Mouse (Mus musculus) midbrain, embryonic 12.5 days (tissue): ENCODE data around the gene Cutal. TPM values are rescaled to one million over a fixed set of nuclear protein-coding genes. Genes with fewer than 3 reads are reported as not detected.

ENCODE experiments used
- ATAC-seq: fragments of 200-750 bp; cut with Nextera tagmentation; 2 replicates; pipeline ENCODE4 v1.8.0; 2017; ENCODE audit warnings: low read depth, moderate TSS enrichment, moderate library complexity; ENCODE audit not compliant: low FRiP score
- H3K27ac ChIP-seq: fragments of 300-500 bp; sonication (generic); replicated peaks from 2 replicates; pipeline ENCODE4 v1.5.1; 2016; ENCODE audit warnings: mild to moderate bottlenecking
- H3K27me3 ChIP-seq: fragments of 300-500 bp; sonication (generic); 2 replicates; pipeline ENCODE4 v1.6.1; 2016; ENCODE audit warnings: mild to moderate bottlenecking
- H3K36me3 ChIP-seq: fragments of 300-500 bp; sonication (generic); 2 replicates; pipeline ENCODE4 v1.6.1; 2016
- H3K4me1 ChIP-seq: fragments of 300-500 bp; sonication (generic); 2 replicates; pipeline ENCODE4 v1.6.1; 2016
- H3K4me2 ChIP-seq: fragments of 300-500 bp; sonication (generic); replicated peaks from 2 replicates; pipeline ENCODE4 v1.6.1; 2016; ENCODE audit warnings: mild to moderate bottlenecking, moderate library complexity
- H3K4me3 ChIP-seq: fragments of 300-500 bp; sonication (generic); 2 replicates; pipeline ENCODE4 v1.5.1; 2016; ENCODE audit warnings: mild to moderate bottlenecking
- H3K9ac ChIP-seq: fragments of 300-500 bp; sonication (generic); replicated peaks from 2 replicates; pipeline ENCODE4 v1.6.1; 2016; ENCODE audit warnings: mild to moderate bottlenecking, moderate library complexity
- H3K9me3 ChIP-seq: fragments of 300-500 bp; sonication (generic); 2 replicates; pipeline ENCODE4 v1.6.1; 2016; ENCODE audit warnings: mild to moderate bottlenecking
- WGBS: fragments of 180-500 bp; shearing (Covaris S2); methylation state at CpG from one replicate; pipeline ENCODE4 v1.1.7; 2016; 5-methylcytosine and 5-hydroxymethylcytosine counted together
- polyA plus RNA-seq: library from polyadenylated mRNA; unstranded; fragments of >200 nt; fragmentation: Nextera tagmentation; extraction: Ambion mirVana; gene quantifications from 2 replicates; pipeline ENCODE4 v1.2.1, GENCODE M21; 2016

The Cutal gene
- polyA plus RNA-seq, 1 experiment from 2014 or later = 0.28 TPM

DNA sequence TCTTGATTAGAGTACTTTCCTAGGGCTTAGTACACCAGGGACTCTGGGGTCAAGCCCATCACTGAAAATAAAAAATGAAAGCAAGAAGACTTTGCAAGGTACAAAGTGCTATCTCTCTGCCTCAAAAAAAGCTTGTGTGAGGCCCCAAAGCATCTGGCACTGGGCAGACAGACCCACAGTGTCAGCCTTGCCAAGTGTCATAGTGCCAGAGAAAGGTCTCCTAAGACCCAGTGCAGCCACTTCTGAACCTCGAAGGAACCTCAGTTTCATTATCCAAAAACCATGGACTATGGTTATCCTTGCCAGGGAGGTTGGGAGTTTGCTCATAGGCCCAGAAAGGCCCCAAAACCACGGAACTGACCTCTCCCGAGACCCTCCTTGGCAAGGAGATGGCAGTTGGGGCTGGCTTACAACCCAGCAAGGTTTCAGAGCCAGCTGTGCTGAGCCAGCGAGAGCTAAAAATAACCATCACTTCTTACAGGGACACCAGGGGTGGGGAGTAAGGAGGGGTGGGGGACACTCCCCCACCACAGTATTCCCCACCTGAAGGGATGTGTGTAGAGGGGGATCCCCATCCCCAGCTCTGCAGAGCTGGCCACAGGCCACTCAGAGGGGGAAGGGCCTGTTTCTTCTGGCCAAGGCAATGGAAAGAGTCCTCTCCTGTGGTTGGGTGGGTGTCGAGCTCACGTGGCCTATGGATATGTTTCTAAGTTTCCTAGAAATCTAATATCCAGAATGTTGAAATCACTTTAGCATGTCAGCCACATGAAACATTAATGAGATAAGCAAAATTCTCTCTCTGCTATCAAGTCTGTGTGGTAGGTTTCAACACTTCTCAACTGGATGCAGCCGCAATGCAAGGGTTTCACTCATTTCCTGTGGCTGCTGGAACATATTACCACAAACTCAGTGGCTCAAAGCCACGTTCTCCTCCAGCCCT is 64.3 kb downstream of the Cutal start:
- Histone ChIP-seq H3K27me3 (peaks cover 5% of the 10 kb centered on the region; the same call in 1 of the 2 replicates), H3K4me3 (no peak overlapping the region), H3K36me3 (no peaks in the 10 kb centered on the region), H3K4me1 (no peaks in the 10 kb centered on the region), H3K9ac (no peak overlapping the region), H3K27ac (no peak overlapping the region), H3K4me2 (no peak overlapping the region), H3K9me3 (no peaks in the 10 kb centered on the region)
- WGBS = 77% methylated on average over 8 of the region's 8 CpGs
- ATAC-seq = no peak

DNA sequence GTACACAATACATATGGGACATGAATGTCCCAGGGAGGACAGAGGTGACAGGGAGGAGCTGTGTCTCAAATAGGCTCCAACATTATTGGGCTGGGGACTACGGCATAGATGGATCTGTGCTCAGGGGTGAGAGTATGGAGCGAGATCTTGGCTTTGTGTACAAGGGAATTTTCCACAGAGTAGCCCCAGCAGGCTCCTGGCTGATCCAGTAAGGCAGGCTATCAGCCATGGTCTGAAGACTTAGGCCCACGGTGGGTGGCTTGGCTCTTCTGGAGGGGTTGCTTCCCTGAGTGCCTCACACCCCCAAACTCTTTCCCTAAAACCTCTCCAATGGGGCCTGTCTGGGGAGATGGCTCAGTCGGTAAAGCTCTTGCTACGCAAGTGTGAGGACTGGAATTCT is 66.0 kb downstream of the Cutal start:
- no peaks in the 10 kb centered on the region for H3K36me3 ChIP-seq
- 67% methylated on average over 5 of the region's 5 CpGs for WGBS

DNA sequence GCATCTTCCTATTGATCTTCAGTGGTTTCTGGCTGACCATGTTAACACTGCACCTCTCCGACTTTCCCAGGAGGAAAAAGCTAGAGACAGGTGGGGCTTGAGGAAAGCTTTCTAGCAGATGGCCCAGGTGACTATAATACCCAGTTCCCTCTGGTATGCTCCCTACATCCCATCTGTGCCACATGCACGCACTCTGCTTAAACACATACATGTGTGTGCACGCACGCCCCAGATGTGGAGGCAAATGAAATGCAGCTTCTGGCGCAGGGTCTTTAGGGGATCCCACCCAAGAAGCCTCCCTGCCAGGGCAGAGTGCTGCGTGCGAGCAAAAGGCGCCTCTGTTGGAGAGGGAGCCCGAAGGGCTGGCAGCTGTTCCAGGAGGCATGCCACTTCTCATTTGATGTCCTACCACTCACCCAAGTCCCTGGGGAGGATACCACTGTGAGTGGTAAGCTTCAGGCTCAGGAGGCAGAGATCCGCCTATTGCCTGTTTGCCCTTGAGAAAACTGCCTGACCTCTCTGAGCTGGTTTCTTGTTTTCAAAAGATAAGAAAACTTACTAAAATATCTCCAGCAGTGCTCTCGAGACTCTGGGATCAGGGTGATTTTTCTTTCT is 67.0 kb downstream of the Cutal start:
- Histone ChIP-seq H3K27me3 (peaks cover 5% of the 10 kb centered on the region; the same call in 1 of the 2 replicates), H3K9me3 (no peaks in the 10 kb centered on the region), H3K36me3 (no peaks in the 10 kb centered on the region), H3K4me3 (no peak overlapping the region), H3K9ac (no peak overlapping the region), H3K4me1 (no peaks in the 10 kb centered on the region), H3K27ac (no peak overlapping the region), H3K4me2 (no peak overlapping the region)
- no peak for ATAC-seq
- 76% methylated on average over 11 of the region's 11 CpGs for whole genome bisulfite sequencing

More for the DNA sequence above, 66.0 kb downstream of the Cutal start:
- ATAC-seq = no peak
- Histone ChIP-seq H3K4me2 (no peak overlapping the region), H3K4me1 (no peaks in the 10 kb centered on the region), H3K9ac (no peak overlapping the region), H3K27me3 (peaks cover 5% of the 10 kb centered on the region; the same call in 1 of the 2 replicates), H3K4me3 (no peak overlapping the region), H3K27ac (no peak overlapping the region), H3K9me3 (no peaks in the 10 kb centered on the region)

Other genes with a start within 250 kb of the Cutal start
- gene Gapvd1, start 119.2 kb upstream of the Cutal start, polyA plus RNA-seq = 124 and 130 TPM in 2 replicates
- 609 and 641 TPM in 2 replicates for gene Hspa5, start 102.4 kb upstream of the Cutal start, polyA plus RNA-seq
- gene Rabepk, start 74.5 kb upstream of the Cutal start, polyA plus RNA-seq = 20.3 and 24.6 TPM in 2 replicates
- 81.6 and 85.0 TPM in 2 replicates for gene Fbxw2, start 48.1 kb upstream of the Cutal start, polyA plus RNA-seq
- gene Gm34653, start 41.4 kb upstream of the Cutal start, polyA plus RNA-seq = 0.10 TPM in 1 of 2 replicates, not detected in the other
- 106 and 107 TPM in 2 replicates for gene Psmd5, start 572 bp downstream of the Cutal start, polyA plus RNA-seq
- 2.7 and 4.1 TPM in 2 replicates for gene Phf19, start 39.6 kb downstream of the Cutal start, polyA plus RNA-seq
- gene Traf1, start 87.4 kb downstream of the Cutal start, polyA plus RNA-seq = 0.35 and 1.3 TPM in 2 replicates
- gene Hc, start 187.0 kb downstream of the Cutal start, polyA plus RNA-seq = 0.96 and 0.99 TPM in 2 replicates
- 0.47 and 0.51 TPM in 2 replicates for gene AI182371, start 227.1 kb downstream of the Cutal start, polyA plus RNA-seq
- gene Cntrl, start 235.1 kb downstream of the Cutal start, polyA plus RNA-seq = 30.7 and 32.5 TPM in 2 replicates